Mouse (Mus musculus) liver, adult (tissue): ENCODE results near the gene Slc35a3.

Experiments
- GATA4 ChIP-seq: IDR thresholded peaks from 2 replicates; pipeline ENCODE4 v1.6.1; 2014; ENCODE audit warnings: mild to moderate bottlenecking, low read length; ENCODE audit not compliant: insufficient replicate concordance

Slc35a3 gene

GRCm38 (mm10) chr3:116656184-116656965 is 56.3 kb downstream of the Slc35a3 start:
- no peak for TF ChIP-seq GATA4

- no peak for TF ChIP-seq GATA4
These were observed 59.2 kb downstream of the Slc35a3 start for GRCm38 (mm10) chr3:116653278-116653945.

GRCm38 (mm10) chr3:116652033-116652446 is 60.6 kb downstream of the Slc35a3 start:
- no peak for TF ChIP-seq GATA4

- no peak for TF ChIP-seq GATA4
These were observed 61.9 kb downstream of the Slc35a3 start for GRCm38 (mm10) chr3:116650698-116651097.

GRCm38 (mm10) chr3:116648805-116649204 is 63.8 kb downstream of the Slc35a3 start:
- TF ChIP-seq GATA4: no peak

- no peak for TF ChIP-seq GATA4
These were observed 66.2 kb downstream of the Slc35a3 start for GRCm38 (mm10) chr3:116646387-116646786.

- no peak for TF ChIP-seq GATA4
These were observed 70.3 kb downstream of the Slc35a3 start for GRCm38 (mm10) chr3:116642373-116642772.

GRCm38 (mm10) chr3:116641811-116642371 is 70.7 kb downstream of the Slc35a3 start:
- TF ChIP-seq GATA4: no peak

- TF ChIP-seq GATA4: no peak
These were observed 72.6 kb downstream of the Slc35a3 start for GRCm38 (mm10) chr3:116640024-116640423.

GRCm38 (mm10) chr3:116638572-116638971 is 74.1 kb downstream of the Slc35a3 start:
- TF ChIP-seq GATA4: no peak

- no peak for TF ChIP-seq GATA4
These were observed 74.7 kb downstream of the Slc35a3 start for GRCm38 (mm10) chr3:116637693-116638476.

- no peak for TF ChIP-seq GATA4
These were observed 76.8 kb downstream of the Slc35a3 start for GRCm38 (mm10) chr3:116635799-116636198.

GRCm38 (mm10) chr3:116634853-116635252 is 77.8 kb downstream of the Slc35a3 start:
- TF ChIP-seq GATA4: no peak

GRCm38 (mm10) chr3:116634091-116634490 is 78.5 kb downstream of the Slc35a3 start:
- TF ChIP-seq GATA4: no peak

- no peak for TF ChIP-seq GATA4
These were observed 79.7 kb downstream of the Slc35a3 start for GRCm38 (mm10) chr3:116632971-116633370.
